Mouse (Mus musculus): ENCODE measurements at regions not wholly inside any gene's neighbourhood (a gene's known extent, or its start where the extent isn't known, plus 50 kb on each side); places are given as distances from the start of the nearest gene placed in this dataset.

DNA sequence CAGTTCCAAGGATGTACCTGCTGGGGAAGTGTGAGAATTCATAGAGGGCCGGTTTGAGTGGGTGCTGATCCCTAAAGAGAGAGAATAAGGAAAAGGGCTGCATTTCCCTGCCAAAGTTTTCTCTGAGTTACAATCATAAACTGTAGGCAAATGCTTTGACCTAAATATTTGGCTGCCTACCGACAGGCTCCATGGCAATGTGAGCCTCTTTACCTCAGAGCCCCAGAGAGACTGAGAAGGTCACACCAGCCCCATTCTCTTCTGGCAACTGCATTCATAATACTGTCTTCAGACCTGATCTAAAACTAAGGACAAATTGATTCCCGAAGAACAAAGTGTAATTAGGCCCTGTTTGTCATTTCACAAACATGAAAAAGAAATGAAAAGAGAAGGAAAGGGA lies 184.4 kb downstream of the S1pr1 start:
- TF ChIP-seq POLR2A (IDR thresholded peaks at IDR 0.05; ENCODE audit: insufficient read depth, low read length) (no peak), EP300 (IDR thresholded peaks at IDR 0.05; ENCODE audit: insufficient read depth, low read depth, low read length) (no peak), CTCF (IDR thresholded peaks at IDR 0.05; ENCODE audit: low read depth, low read length) (no peak)

All from ES-Bruce4 (cell line).